Mouse (Mus musculus) heart, adult 2 months (tissue): ENCODE measurements at regions not wholly inside any gene's neighbourhood (a gene's known extent, or its start where the extent isn't known, plus 50 kb on each side); places are given as distances from the start of the nearest gene placed in this dataset.

ENCODE experiments used
- DNase-seq, 2 experiments: peaks; one replicate each; pipeline ENCODE4 v3.0.0; 2021
- H3K27ac ChIP-seq: fragments of 200-600 bp; 2 replicates; pipeline ENCODE4 v1.8.1; 2022
- H3K27me3 ChIP-seq: fragments of 200-500 bp; 2 replicates; pipeline ENCODE4 v1.6.1; 2012; ENCODE audit warnings: mild to moderate bottlenecking, low read length, inconsistent platforms, mixed read lengths; ENCODE audit not compliant: control insufficient read depth, insufficient read depth
- H3K36me3 ChIP-seq: fragments of 200-500 bp; 2 replicates; pipeline ENCODE4 v1.6.1; 2012; ENCODE audit warnings: low read length, inconsistent platforms; ENCODE audit not compliant: control insufficient read depth, insufficient read depth
- H3K4me1 ChIP-seq: fragments of 200-500 bp; 2 replicates; pipeline ENCODE4 v1.6.1; 2011; ENCODE audit warnings: low read length; ENCODE audit not compliant: control insufficient read depth, insufficient read depth
- H3K4me3 ChIP-seq: fragments of 200-600 bp; 2 replicates; pipeline ENCODE4 v1.8.1; 2022
- H3K79me2 ChIP-seq: fragments of 200-500 bp; replicated peaks from 2 replicates; pipeline ENCODE4 v1.6.1; 2012; ENCODE audit warnings: mild to moderate bottlenecking, inconsistent platforms, low read length, moderate library complexity, mixed read lengths; ENCODE audit not compliant: control insufficient read depth, insufficient read depth
- H3K9ac ChIP-seq: fragments of 200-500 bp; 2 replicates; pipeline ENCODE4 v1.6.1; 2012; ENCODE audit warnings: low read depth, mild to moderate bottlenecking, control low read depth, inconsistent platforms, low read length, mixed read lengths
- CTCF ChIP-seq: fragments of 200-600 bp; IDR thresholded peaks from 2 replicates; pipeline ENCODE4 v1.8.1; 2022; ENCODE audit warnings: antibody characterized with exemption, mild to moderate bottlenecking, moderate library complexity
- EP300 ChIP-seq: fragments of 200-500 bp; IDR thresholded peaks from 2 replicates; pipeline ENCODE4 v1.6.1; 2011; ENCODE audit warnings: low read depth, low read length, control low read depth; ENCODE audit not compliant: insufficient read depth
- POLR2A ChIP-seq: fragments of 200-500 bp; IDR thresholded peaks from 2 replicates; pipeline ENCODE4 v1.6.1; 2011; ENCODE audit warnings: mild to moderate bottlenecking, low read depth, low read length, control low read depth; ENCODE audit not compliant: insufficient read depth
- WGBS: fragments of 180-500 bp; shearing (Covaris S2); methylation state at CpG from one replicate; pipeline ENCODE4 v1.1.7; 2018; 5-methylcytosine and 5-hydroxymethylcytosine counted together
- intact Hi-C: fragments of 180-260 bp; cut with DNase I; formaldehyde crosslinking; loops from one replicate; pipeline ENCODE4 v1.15.1; 2025

- Histone ChIP-seq H3K4me3 (no peak overlapping the region), H3K27ac (no peak overlapping the region), H3K36me3 (no peaks in the 10 kb centered on the region), H3K4me1 (no peaks in the 10 kb centered on the region), H3K79me2 (no peaks in the 10 kb centered on the region), H3K9ac (no peak overlapping the region), H3K27me3 (no peaks in the 10 kb centered on the region)
- no peak for DNase-seq
- TF ChIP-seq POLR2A (no peak), CTCF (no peak), EP300 (no peak)
- 65% methylated on average over 5 of the region's 5 CpGs for WGBS
- intact Hi-C loops: no loop called here
Measured at GRCm38 (mm10) chr13:16670047-16670733, 658.5 kb downstream of the Inhba start.

DNA sequence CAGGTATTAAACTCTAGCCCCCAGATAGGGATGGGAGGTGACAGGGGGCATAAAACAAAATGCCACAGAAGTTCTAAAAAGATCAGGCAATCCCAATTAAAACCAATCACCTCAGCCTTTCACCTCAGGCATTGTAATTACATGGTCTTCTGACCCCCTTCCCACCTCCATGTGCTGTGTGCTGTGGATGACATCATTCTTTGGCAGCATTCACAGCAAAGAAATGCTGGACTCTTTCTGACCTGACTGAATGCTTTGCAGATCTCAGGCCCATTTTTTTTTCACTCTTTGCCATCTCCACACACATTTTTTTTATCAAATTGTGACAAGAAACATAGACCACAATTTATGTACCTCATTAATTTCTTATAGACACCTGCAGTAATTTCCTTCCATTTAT is 659.1 kb downstream of the Inhba start:
- no peak for DNase-seq
- Histone ChIP-seq H3K4me1 (no peaks in the 10 kb centered on the region), H3K79me2 (no peaks in the 10 kb centered on the region), H3K36me3 (no peaks in the 10 kb centered on the region), H3K9ac (no peak overlapping the region), H3K4me3 (no peak overlapping the region), H3K27me3 (no peaks in the 10 kb centered on the region), H3K27ac (no peak overlapping the region)
- TF ChIP-seq CTCF (no peak), EP300 (no peak), POLR2A (no peak)
- intact Hi-C loops: no loop called here

DNA sequence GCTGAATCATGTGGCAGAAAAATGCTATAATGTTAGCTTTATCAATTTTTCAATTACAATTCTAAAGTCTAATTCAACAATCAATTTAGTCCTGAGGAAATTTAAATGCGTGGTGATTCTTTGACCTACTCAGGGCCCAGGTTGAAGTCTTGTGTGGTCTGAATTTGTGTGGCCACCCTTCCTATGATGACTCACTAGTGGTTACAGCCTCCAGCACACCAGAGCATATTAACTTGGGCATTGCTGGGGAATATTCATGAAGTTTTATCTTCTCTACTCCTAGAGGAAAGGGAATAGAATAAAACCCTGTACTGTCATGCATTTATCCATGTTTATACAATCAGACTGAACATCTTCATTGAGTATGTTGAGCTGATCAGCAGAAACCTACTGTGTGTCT is 665.2 kb downstream of the Inhba start:
- Histone ChIP-seq H3K27me3 (no peaks in the 10 kb centered on the region), H3K4me1 (no peaks in the 10 kb centered on the region), H3K36me3 (no peaks in the 10 kb centered on the region), H3K79me2 (no peaks in the 10 kb centered on the region), H3K27ac (no peak overlapping the region), H3K4me3 (no peak overlapping the region), H3K9ac (no peak overlapping the region)
- no peak for DNase-seq
- intact Hi-C loops: no loop called here
- TF ChIP-seq EP300 (no peak), CTCF (no peak), POLR2A (no peak)
- 84% methylated on average over 1 of the region's 1 CpGs for WGBS

DNA sequence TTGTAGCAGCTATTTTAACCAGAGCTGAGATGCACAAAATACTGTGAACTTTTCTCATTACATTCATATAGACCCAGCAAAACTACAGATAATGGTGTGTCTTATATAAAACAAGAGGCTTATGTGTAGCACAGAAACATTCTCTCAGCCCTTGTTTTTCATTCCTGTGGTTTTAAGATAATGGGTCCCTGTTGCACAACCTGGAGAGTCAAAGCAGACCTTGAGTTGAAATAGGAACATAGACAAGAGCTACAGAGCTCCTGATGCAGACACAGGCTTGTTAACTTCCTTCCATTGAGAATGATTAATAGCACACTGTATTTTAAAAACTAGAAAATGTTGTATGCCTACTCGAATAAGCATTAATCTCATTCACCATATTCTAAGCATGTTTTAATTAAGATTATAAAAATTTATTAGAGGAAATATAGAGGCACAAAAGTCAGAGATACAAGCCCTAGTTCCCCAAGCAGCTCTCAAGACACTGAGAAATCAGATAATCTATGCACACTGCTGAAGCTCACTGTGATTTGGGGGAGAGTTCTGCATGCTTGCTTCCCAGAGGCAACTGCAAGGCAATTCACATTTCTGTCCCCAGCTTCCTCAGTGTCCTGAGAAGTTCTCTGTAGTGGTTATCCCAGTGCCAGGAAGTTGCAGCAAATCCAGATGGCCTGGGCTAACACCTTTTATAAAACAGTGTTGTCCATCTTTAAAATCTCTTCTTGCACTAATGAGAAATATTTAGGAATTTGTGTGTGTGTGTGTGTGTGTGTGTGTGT is 666.8 kb downstream of the Inhba start:
- H3K4me1 ChIP-seq: no peaks in the 10 kb centered on the region
- no peak overlapping the region for H3K9ac ChIP-seq
- H3K4me3 ChIP-seq: no peak overlapping the region
- H3K27me3 ChIP-seq: no peaks in the 10 kb centered on the region
- intact Hi-C loops: no loop called here
- H3K27ac ChIP-seq: no peak overlapping the region
- no peak for DNase-seq
- no peaks in the 10 kb centered on the region for H3K36me3 ChIP-seq
- H3K79me2 ChIP-seq: no peaks in the 10 kb centered on the region
- 53% methylated on average over 1 of the region's 1 CpGs for whole genome bisulfite sequencing
- no peak for TF ChIP-seq CTCF
- no peak for TF ChIP-seq POLR2A
- TF ChIP-seq EP300: no peak

DNA sequence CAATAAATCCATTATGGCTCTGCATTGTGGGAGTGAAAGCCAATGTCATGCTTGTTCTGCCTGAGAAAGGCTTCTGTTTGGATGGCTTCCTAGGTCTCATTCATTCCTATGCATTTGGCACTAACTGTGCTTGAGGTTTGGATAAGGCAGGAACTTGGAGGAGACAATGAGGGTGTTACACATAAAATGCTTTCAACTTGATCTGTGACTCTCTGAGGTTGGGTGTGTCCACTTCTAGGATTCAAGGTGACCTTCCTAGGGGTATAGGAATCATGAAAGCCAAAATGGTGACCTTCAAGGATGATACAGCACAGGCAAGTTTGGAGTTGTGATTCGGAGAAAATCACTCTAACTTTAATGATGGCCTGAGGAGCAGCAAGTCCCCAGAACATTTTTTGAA is 682.5 kb downstream of the Inhba start:
- Histone ChIP-seq H3K79me2 (no peaks in the 10 kb centered on the region), H3K9ac (no peak overlapping the region), H3K27ac (no peak overlapping the region), H3K4me3 (no peak overlapping the region), H3K36me3 (no peaks in the 10 kb centered on the region; the same call in 1 of the 2 replicates), H3K4me1 (no peaks in the 10 kb centered on the region), H3K27me3 (no peaks in the 10 kb centered on the region)
- WGBS: 87% methylated on average over 1 of the region's 1 CpGs
- no peak for DNase-seq
- TF ChIP-seq POLR2A (no peak), EP300 (no peak), CTCF (no peak)
- intact Hi-C loops: no loop called here

DNA sequence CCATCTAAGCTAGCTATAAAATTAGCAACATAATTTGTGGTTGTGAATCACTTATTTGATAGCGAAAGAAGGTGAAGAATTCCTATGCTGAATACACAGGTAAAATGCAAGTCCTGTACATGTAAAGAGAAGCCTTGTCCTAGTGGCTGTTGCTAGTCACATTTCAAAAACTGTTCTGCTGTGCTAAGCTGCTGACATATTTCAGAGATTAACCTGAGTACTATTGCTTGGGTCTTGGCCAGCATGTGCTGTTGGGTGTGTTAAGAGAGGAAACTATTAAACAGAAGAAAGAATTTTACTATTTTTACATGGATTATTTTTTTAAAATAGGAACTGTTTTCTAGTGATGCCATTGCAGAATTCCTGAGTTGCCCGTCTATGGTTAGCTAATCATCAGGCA is 689.3 kb downstream of the Inhba start:
- H3K27me3 ChIP-seq: no peaks in the 10 kb centered on the region
- intact Hi-C loops: no loop called here
- no peak overlapping the region for H3K27ac ChIP-seq
- H3K4me1 ChIP-seq: no peaks in the 10 kb centered on the region
- no peaks in the 10 kb centered on the region for H3K36me3 ChIP-seq
- no peaks in the 10 kb centered on the region for H3K79me2 ChIP-seq
- 54% methylated on average over 2 of the region's 2 CpGs for WGBS
- no peak overlapping the region for H3K4me3 ChIP-seq
- TF ChIP-seq CTCF: no peak
- no peak for DNase-seq
- no peak overlapping the region for H3K9ac ChIP-seq
